Mouse (Mus musculus) kidney, postnatal 36 days (tissue): Measurements from ENCODE around the gene Smok2a.
A peak's percentile ranks its signal among the peaks of the same experiment; 100 is the strongest.
"Not testable (repeated sequence)": the region's sequence is repeated elsewhere in the genome, so short reads cannot be mapped to it uniquely, and the experiment has no call there.

Source experiments
- DNase-seq, 2 experiments: peaks; one replicate each; pipeline ENCODE4 v3.0.0; 2021 to 2022; ENCODE audit warnings: mixed read lengths in 2 of 2

Gene Smok2a

DNA sequence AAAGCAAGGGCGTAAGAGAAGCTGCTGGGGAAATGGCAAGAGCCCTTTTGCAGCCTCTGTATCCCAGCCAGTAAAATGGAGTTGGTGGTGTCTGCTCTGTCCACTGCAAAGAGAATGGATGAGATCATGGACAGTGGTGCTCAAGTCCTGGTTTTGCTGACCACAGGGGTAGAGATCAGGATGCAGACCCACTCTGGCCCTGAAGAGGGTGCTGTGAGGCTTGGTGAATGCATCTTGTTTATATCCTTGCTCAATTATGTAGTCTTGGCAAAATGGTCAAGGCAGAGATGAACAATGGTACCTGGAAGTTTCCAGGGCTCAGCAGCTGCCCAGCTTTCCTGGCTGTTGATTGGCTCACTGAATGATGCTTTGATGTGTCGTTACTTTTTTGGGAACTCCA lies 5.4 kb upstream of the Smok2a start:
- DNase-seq: peak in 1 of 2 experiments; percentile 14

DNA sequence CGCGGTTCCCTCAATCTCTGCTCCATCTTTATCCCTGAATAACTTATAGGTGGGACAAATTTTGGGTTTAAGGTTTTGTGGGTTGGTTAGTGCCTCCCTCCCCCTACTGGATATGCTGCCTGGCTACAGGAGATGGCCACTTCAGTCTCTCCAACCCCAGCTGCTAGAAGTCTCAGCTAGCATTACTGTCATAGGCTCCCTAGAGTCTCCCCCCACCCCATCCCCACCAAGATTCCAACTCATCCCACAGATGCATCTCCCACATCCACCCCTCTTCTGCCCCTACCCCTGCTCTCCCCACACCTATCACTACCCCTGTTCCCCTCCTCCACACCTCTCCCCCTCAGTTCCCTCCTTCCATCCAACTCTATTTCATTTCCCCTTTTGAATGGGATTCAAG lies 933 bp downstream of the Smok2a start:
- DNase-seq: not testable (repeated sequence)

DNA sequence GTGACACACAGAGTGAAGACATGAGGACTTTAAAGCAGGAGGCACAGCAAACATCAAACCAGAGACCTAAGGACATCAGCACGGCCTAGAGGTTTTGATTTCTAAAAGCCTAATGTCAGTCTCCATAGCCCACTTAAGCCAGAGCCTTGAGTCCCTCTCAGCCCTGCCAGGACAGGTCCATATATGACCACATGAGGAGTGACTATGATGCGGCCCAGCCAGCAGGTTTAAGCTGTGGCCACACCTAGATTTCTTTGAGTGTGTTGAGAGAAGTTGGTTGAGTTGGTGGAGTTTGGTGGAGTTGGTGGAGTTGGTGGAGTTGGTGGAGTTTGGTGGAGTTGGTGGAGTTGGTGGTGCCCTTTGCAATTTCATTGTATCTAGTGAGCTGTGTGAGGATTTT lies 9.0 kb downstream of the Smok2a start, which contains the start of gene Smok2b:
TSS of gene Smok2b (plus strand) at position 301 of the 400 bp plus-strand sequence.
- DNase-seq: not testable (repeated sequence)

DNA sequence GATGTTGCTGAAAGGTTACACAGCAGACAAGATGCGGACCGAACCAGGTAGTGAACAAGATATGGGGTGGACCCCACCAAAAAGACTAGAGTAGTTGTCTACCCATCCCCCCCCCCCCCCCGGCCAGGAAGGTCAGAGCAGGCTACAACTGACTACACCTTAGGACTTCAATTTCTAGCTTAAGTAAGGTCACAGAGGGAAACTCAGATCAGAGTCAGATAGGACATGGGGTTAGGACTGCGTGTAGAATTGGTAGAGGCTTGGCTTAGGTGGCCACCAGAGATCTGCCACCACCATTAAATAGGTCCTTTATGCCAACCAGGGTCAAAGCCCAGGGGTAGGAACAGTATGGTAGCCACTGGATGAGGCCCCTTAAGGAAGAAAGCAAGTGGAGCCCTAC lies 18.5 kb downstream of the Smok2a start:
- not testable (repeated sequence) for DNase-seq

DNA sequence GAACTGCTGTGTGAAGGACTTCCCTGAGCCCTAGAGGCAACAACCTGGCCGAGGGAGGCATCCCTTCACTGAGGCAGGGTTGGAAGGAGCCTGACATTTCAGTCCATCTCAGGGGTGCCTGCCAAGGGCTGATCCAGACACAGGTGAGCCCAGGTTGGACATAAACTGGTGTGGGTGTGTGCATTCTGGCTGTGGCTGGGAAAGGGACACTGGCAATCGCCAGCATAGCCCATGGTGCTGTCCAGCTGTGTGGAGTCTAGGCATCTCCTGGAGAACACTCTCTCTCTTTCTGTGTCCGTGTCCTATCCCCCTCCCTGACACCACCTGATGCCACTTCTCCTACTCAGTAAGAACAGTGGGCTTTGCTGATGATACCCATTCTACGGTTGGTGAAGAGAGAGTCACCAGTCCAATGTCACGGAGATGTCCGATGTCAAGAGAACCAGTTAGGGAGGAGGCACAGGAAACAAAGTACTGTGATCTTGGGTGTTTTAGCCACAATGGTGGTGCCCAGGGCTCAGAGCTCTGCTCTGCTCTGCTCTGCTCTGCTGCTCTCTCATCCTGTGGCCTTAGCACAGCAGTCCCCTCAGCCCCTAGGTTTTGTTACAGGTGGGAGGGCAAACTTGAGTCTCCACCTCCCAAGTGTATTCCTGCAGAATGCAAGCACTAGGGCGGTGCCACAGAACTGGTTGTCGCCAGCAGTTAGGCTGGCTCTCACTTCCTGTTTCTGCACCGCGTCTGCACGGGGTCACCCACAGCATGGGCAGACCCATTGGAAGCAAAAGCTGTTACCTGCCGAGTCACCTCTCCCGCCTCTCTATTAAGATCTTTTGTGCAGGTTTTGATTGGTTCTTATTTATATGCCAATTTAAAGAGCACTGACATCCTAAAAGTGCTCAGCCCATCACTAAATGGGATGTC lies 20.1 kb downstream of the Smok2a start:
- not testable (repeated sequence) for DNase-seq

DNA sequence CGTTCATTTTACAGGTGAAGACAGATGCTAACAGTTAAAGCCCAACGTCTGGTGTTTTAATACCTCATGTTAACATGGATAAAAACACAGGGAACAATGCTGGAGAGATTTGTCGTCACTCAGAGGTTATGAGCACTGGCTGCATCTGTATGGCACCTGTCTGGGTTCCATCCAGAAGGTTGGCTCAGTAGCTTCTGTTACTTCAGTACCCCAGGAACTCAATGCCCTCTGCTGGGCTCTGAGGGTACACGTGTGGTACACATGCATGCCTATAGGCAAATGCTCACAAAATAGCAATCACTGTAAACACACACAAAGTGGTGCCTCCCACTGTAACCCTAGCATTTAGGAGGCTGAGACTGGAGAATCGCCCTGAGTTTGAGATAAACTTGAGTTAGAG lies 33.8 kb downstream of the Smok2a start:
- not testable (repeated sequence) for DNase-seq
